Mouse (Mus musculus): ENCODE data around the gene Cldn4. TPM values are rescaled to one million over a fixed set of nuclear protein-coding genes. Genes with fewer than 3 reads are reported as not detected.
A peak's percentile ranks its signal among the peaks of the same experiment; 100 is the strongest.

The Cldn4 gene
- polyA plus RNA-seq, 1 experiment from 2014 or later: 13.6 TPM

DNA sequence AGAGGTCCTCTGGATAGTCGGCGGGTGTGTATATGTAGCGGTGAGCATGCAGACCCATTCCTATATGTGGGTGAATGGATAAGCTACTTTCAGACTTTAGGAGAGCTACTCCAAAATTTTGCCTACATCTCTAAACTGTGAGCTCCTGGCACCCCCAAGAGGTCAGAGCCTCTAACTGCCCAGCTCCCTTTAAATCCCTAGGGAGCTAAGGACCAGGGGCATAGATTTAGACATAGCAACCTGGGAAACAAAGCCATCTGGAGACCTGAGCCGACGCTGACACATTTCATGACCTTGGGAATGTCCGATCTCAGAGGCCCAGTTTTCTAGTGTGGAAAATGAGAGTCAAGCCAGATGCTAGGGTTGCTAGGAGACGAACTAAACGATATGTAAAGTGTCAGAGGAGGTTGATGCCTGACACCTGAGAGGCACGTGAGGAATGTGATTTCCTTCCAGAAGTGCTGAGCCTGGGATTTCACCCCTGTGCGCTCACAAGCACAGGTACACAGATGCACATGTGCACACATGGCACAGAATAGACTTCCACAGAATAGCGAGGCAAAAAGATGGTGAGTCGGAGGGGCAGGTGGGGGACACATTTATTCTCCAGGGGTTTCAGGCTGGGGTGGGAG lies 45.6 kb downstream of the Cldn4 start:
- DNase-seq (ENCODE audit: low spot score) (peak; percentile 74), ATAC-seq (ENCODE audit: insufficient number of reproducible peaks, low FRiP score, low TSS enrichment, low read depth) (peak; percentile 70; the same call in 1 of the 2 replicates)
- Histone ChIP-seq H3K4me1 (ENCODE audit: control insufficient read depth, insufficient read depth, low read length) (peaks cover 16% of the 10 kb centered on the region), H3K9ac (ENCODE audit: low read length) (no peak overlapping the region), H3K9me3 (ENCODE audit: control insufficient read depth, low read length) (no peaks in the 10 kb centered on the region), H3K4me3 (ENCODE audit: low read depth, low read length) (no peak overlapping the region), H3K4me2 (ENCODE audit: low read depth, severe bottlenecking) (no peak overlapping the region), H3K27me3 (ENCODE audit: control insufficient read depth, insufficient read depth, low read length) (no peaks in the 10 kb centered on the region), H3K36me3 (ENCODE audit: control insufficient read depth, insufficient read depth, low read length) (no peaks in the 10 kb centered on the region), H3K27ac (replicated peaks; ENCODE audit: low read depth, low read length) (no peak overlapping the region)
- WGBS: 36% methylated on average over 12 of the region's 12 CpGs

DNA sequence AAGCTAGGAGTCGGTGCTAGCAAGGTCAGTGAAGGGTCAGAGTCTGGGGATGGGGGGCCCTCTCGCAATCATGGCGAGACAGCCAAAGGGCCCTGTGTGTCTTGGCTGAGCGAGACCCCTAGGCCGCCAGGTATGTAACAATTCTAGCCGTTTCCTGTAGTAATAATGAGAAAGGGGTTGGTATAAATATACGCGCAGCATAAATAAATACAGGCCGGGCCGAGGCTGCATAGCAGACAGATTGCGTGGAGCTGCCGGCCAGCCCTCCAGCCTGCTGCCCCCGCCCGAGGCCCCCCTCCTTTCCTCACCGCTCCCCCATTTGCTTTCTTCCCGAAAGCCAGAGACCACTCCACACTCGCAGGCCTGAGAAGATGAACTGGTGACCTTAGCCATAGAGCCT lies 49.1 kb downstream of the Cldn4 start:
- H3K9me3 ChIP-seq (ENCODE audit: control insufficient read depth, low read length): no peaks in the 10 kb centered on the region
- H3K27me3 ChIP-seq (ENCODE audit: control insufficient read depth, insufficient read depth, low read length): no peaks in the 10 kb centered on the region
- no peak overlapping the region for H3K27ac ChIP-seq (replicated peaks; ENCODE audit: low read depth, low read length)
- no peaks in the 10 kb centered on the region for H3K36me3 ChIP-seq (ENCODE audit: control insufficient read depth, insufficient read depth, low read length)
- H3K4me2 ChIP-seq (ENCODE audit: low read depth, severe bottlenecking): no peak overlapping the region
- DNase-seq (ENCODE audit: low spot score) (no peak), ATAC-seq (ENCODE audit: insufficient number of reproducible peaks, low FRiP score, low TSS enrichment, low read depth) (no peak)
- H3K4me1 ChIP-seq (ENCODE audit: control insufficient read depth, insufficient read depth, low read length): peaks cover 32% of the 10 kb centered on the region
- WGBS: 74% methylated on average over 17 of the region's 17 CpGs
- no peak overlapping the region for H3K4me3 ChIP-seq (ENCODE audit: low read depth, low read length)
- H3K9ac ChIP-seq (ENCODE audit: low read length): no peak overlapping the region

DNA sequence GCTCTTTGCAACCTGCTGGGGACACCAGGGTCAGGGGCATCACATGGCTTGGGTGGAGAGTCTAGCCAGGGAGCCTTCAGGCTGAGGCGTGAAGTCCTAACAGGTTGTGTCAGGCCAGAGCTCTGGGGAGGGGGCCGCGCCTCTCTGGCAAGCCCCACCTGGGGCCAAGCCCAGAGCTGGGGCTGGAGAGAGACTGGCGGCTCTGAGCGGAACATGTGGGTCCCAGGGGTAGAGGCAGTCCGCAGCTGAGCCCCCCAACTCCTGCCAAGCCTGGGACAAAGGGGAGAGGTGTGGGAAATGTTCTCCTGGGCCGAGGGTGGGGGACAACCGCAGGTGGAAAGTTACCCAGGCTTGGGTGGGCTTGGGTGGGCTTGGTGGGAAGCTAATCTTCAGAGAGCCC lies 49.8 kb downstream of the Cldn4 start:
- WGBS: 79% methylated on average over 8 of the region's 8 CpGs
- Histone ChIP-seq H3K9ac (ENCODE audit: low read length) (no peak overlapping the region), H3K27me3 (ENCODE audit: control insufficient read depth, insufficient read depth, low read length) (no peaks in the 10 kb centered on the region), H3K27ac (replicated peaks; ENCODE audit: low read depth, low read length) (no peak overlapping the region), H3K4me1 (ENCODE audit: control insufficient read depth, insufficient read depth, low read length) (peaks cover 32% of the 10 kb centered on the region), H3K4me2 (ENCODE audit: low read depth, severe bottlenecking) (no peak overlapping the region), H3K9me3 (ENCODE audit: control insufficient read depth, low read length) (no peaks in the 10 kb centered on the region), H3K36me3 (ENCODE audit: control insufficient read depth, insufficient read depth, low read length) (no peaks in the 10 kb centered on the region), H3K4me3 (ENCODE audit: low read depth, low read length) (no peak overlapping the region)
- ATAC-seq (ENCODE audit: insufficient number of reproducible peaks, low FRiP score, low TSS enrichment, low read depth) (no peak), DNase-seq (ENCODE audit: low spot score) (no peak)

- ATAC-seq (ENCODE audit: insufficient number of reproducible peaks, low FRiP score, low TSS enrichment, low read depth) (peak; percentile 80), DNase-seq (ENCODE audit: low spot score) (peak; percentile 83)
- peaks cover 23% of the 10 kb centered on the region; the same call in 1 of the 2 replicates for H3K4me1 ChIP-seq (ENCODE audit: control insufficient read depth, insufficient read depth, low read length)
- peak overlapping the region; percentile 47; the same call in 1 of the 2 replicates for H3K27ac ChIP-seq (replicated peaks; ENCODE audit: low read depth, low read length)
- H3K9me3 ChIP-seq (ENCODE audit: control insufficient read depth, low read length): no peaks in the 10 kb centered on the region
- H3K9ac ChIP-seq (ENCODE audit: low read length): no peak overlapping the region
- no peaks in the 10 kb centered on the region for H3K27me3 ChIP-seq (ENCODE audit: control insufficient read depth, insufficient read depth, low read length)
- 9% methylated on average over 8 of the region's 8 CpGs for WGBS
- H3K36me3 ChIP-seq (ENCODE audit: control insufficient read depth, insufficient read depth, low read length): no peaks in the 10 kb centered on the region
- no peak overlapping the region for H3K4me3 ChIP-seq (ENCODE audit: low read depth, low read length)
- H3K4me2 ChIP-seq (ENCODE audit: low read depth, severe bottlenecking): no peak overlapping the region; the same call in 1 of the 2 replicates
Measured at GRCm38 (mm10) chr5:134895291-134895690, 51.4 kb downstream of the Cldn4 start.

Other genes starting within 250 kb of the Cldn4 start
- 3.8 and 4.2 TPM in 2 replicates for gene Eln, start 199.6 kb downstream of the Cldn4 start, polyA plus RNA-seq (2014; fragmentation: Nextera tagmentation; extraction: Ambion mirVana)
- not detected in 2 replicates for gene Tmem270, start 40.2 kb downstream of the Cldn4 start, polyA plus RNA-seq (2014; fragmentation: Nextera tagmentation; extraction: Ambion mirVana)
- gene Cldn13, start 31.4 kb downstream of the Cldn4 start, polyA plus RNA-seq (2014; fragmentation: Nextera tagmentation; extraction: Ambion mirVana): 1.5 and 2.8 TPM in 2 replicates
- 13.7 and 17.2 TPM in 2 replicates for gene Mettl27, start 14.6 kb downstream of the Cldn4 start, polyA plus RNA-seq (2014; fragmentation: Nextera tagmentation; extraction: Ambion mirVana)
- gene Cldn3, start 39.3 kb upstream of the Cldn4 start, polyA plus RNA-seq (2014; fragmentation: Nextera tagmentation; extraction: Ambion mirVana): 3.4 and 4.3 TPM in 2 replicates
- gene Abhd11, start 62.2 kb upstream of the Cldn4 start, polyA plus RNA-seq (2014; fragmentation: Nextera tagmentation; extraction: Ambion mirVana): 27.8 and 28.5 TPM in 2 replicates
- 8.2 and 10.2 TPM in 2 replicates for gene Stx1a, start 76.5 kb upstream of the Cldn4 start, polyA plus RNA-seq (2014; fragmentation: Nextera tagmentation; extraction: Ambion mirVana)
- 33.3 and 34.1 TPM in 2 replicates for gene Dnajc30, start 117.3 kb upstream of the Cldn4 start, polyA plus RNA-seq (2014; fragmentation: Nextera tagmentation; extraction: Ambion mirVana)
- 156 and 157 TPM in 2 replicates for gene Bud23, start 118.0 kb upstream of the Cldn4 start, polyA plus RNA-seq (2014; fragmentation: Nextera tagmentation; extraction: Ambion mirVana)
- 10.0 and 10.7 TPM in 2 replicates for gene Vps37d, start 131.3 kb upstream of the Cldn4 start, polyA plus RNA-seq (2014; fragmentation: Nextera tagmentation; extraction: Ambion mirVana)
- gene Mlxipl, start 143.0 kb upstream of the Cldn4 start, polyA plus RNA-seq (2014; fragmentation: Nextera tagmentation; extraction: Ambion mirVana): 3.2 and 3.3 TPM in 2 replicates
- gene Tbl2, start 202.7 kb upstream of the Cldn4 start, polyA plus RNA-seq (2014; fragmentation: Nextera tagmentation; extraction: Ambion mirVana): 21.4 and 22.5 TPM in 2 replicates
- gene Bcl7b, start 221.3 kb upstream of the Cldn4 start, polyA plus RNA-seq (2014; fragmentation: Nextera tagmentation; extraction: Ambion mirVana): 39.5 and 45.6 TPM in 2 replicates
- gene Baz1b, start 240.3 kb upstream of the Cldn4 start, polyA plus RNA-seq (2014; fragmentation: Nextera tagmentation; extraction: Ambion mirVana): 71.5 and 77.1 TPM in 2 replicates